ENCODE assay signal across 21 mouse cellular contexts in genomic region chr16:29782441-29782840, GRCm38 (mm10).
DNase-seq lines count a peak whose midpoint lies in the region; ATAC-seq and TF ChIP-seq lines count a peak whose summit lies in the region.
"Had no signal": no experiment of that assay in that cellular context is flagged by ENCODE, and none has a peak within 500 bp of the region (broad histone marks: within the 10 kb centered on the region; RNA-seq: fewer than 3 reads in every experiment).

No protein-coding gene starts in this region.

- no peaks in the 10 kb centered on the region for H3K27me3 ChIP-seq in lung, embryonic 16.5 days (ENCODE audit: control insufficient read depth, insufficient read depth, low read depth, low read length)
- peaks cover 22% of the 10 kb centered on the region for H3K27me3 ChIP-seq in G1E (ENCODE audit: insufficient read depth, low read length)
- no peaks in the 10 kb centered on the region for H3K27me3 ChIP-seq in stomach, embryonic 16.5 days (ENCODE audit: control insufficient read depth, insufficient read depth, low read length)
- peaks cover 2% of the 10 kb centered on the region; the same call in 1 of the 2 replicates for H3K27me3 ChIP-seq in neural tube, embryonic 15.5 days (replicated peaks)
- H3K27me3 ChIP-seq: stomach, embryonic 15.5 days had no signal

- 53% methylated on average over 4 of the region's 4 CpGs for WGBS in lung, embryonic 16.5 days
- WGBS in stomach, embryonic 16.5 days: 59% methylated on average over 4 of the region's 4 CpGs
- 82% methylated on average over 4 of the region's 4 CpGs for WGBS in neural tube, embryonic 15.5 days

- peaks cover 3% of the 10 kb centered on the region; the same call in 1 of the 2 replicates for H3K9me3 ChIP-seq in lung, embryonic 16.5 days (ENCODE audit: control insufficient read depth, low read length)
- peaks cover 2% of the 10 kb centered on the region; the same call in 1 of the 2 replicates for H3K9me3 ChIP-seq in G1E (replicated peaks)
- H3K9me3 ChIP-seq in stomach, embryonic 16.5 days (replicated peaks; ENCODE audit: control insufficient read depth, low read length): no peaks in the 10 kb centered on the region; the same call in 1 of the 2 replicates
- H3K9me3 ChIP-seq in neural tube, embryonic 15.5 days (replicated peaks): no peaks in the 10 kb centered on the region
- H3K9me3 ChIP-seq: stomach, embryonic 15.5 days had no signal

- H3K4me3 ChIP-seq in lung, embryonic 16.5 days (ENCODE audit: low read length): no peak overlapping the region
- no peak overlapping the region; the same call in 1 of the 2 replicates for H3K4me3 ChIP-seq in G1E (ENCODE audit: low read depth, low read length)
- H3K4me3 ChIP-seq in stomach, embryonic 16.5 days (replicated peaks; ENCODE audit: low read length): no peak overlapping the region
- no peak overlapping the region for H3K4me3 ChIP-seq in neural tube, embryonic 15.5 days (replicated peaks)
- H3K4me3 ChIP-seq: midbrain, embryonic 12.5 days; stomach, embryonic 15.5 days had no signal

- no peaks in the 10 kb centered on the region; the same call in 1 of the 2 replicates for H3K4me1 ChIP-seq in lung, embryonic 16.5 days (replicated peaks; ENCODE audit: control insufficient read depth, insufficient read depth, low read length)
- peaks cover 27% of the 10 kb centered on the region for H3K4me1 ChIP-seq in G1E (ENCODE audit: insufficient read depth, low read depth, low read length)
- peaks cover 4% of the 10 kb centered on the region; the same call in 1 of the 2 replicates for H3K4me1 ChIP-seq in stomach, embryonic 16.5 days (ENCODE audit: control insufficient read depth, insufficient read depth, low read length)
- no peaks in the 10 kb centered on the region for H3K4me1 ChIP-seq in neural tube, embryonic 15.5 days
- H3K4me1 ChIP-seq: midbrain, embryonic 12.5 days had no signal

- H3K36me3 ChIP-seq in lung, embryonic 16.5 days (ENCODE audit: control insufficient read depth, insufficient read depth, low read length): no peaks in the 10 kb centered on the region
- peaks cover 2% of the 10 kb centered on the region for H3K36me3 ChIP-seq in G1E (replicated peaks)
- no peaks in the 10 kb centered on the region for H3K36me3 ChIP-seq in stomach, embryonic 16.5 days (ENCODE audit: control insufficient read depth, insufficient read depth, low read length)
- H3K36me3 ChIP-seq in neural tube, embryonic 15.5 days: no peaks in the 10 kb centered on the region
- H3K36me3 ChIP-seq: midbrain, embryonic 12.5 days; stomach, embryonic 15.5 days had no signal

- no peak for TF ChIP-seq CTCF in G1E (IDR thresholded peaks at IDR 0.05; ENCODE audit: low read depth, low read length)

- H3K27ac ChIP-seq in lung, embryonic 16.5 days (ENCODE audit: low read length): no peak overlapping the region
- peak overlapping the region; percentile 28; the same call in 1 of the 2 replicates for H3K27ac ChIP-seq in stomach, embryonic 16.5 days (ENCODE audit: low read length)
- H3K27ac ChIP-seq in neural tube, embryonic 15.5 days (replicated peaks): no peak overlapping the region
- H3K27ac ChIP-seq: midbrain, embryonic 12.5 days; stomach, embryonic 15.5 days had no signal

- no peak overlapping the region for H3K9ac ChIP-seq in lung, embryonic 16.5 days (ENCODE audit: low read length)
- H3K9ac ChIP-seq in stomach, embryonic 16.5 days (ENCODE audit: low read length): no peak overlapping the region
- H3K9ac ChIP-seq in neural tube, embryonic 15.5 days (replicated peaks): no peak overlapping the region
- H3K9ac ChIP-seq: liver, postnatal 0 days; midbrain, embryonic 12.5 days; stomach, embryonic 15.5 days had no signal

- ATAC-seq in lung, embryonic 16.5 days (ENCODE audit: low read depth): 0 out of 2 replicates have a peak, but pooled peaks have one; percentile 23
- peak; percentile 45 for ATAC-seq in G1E (ENCODE audit: extremely low read depth, insufficient number of reproducible peaks, low FRiP score, poor library complexity, severe bottlenecking)
- peak; percentile 21 to 50; a peak in 2 of 4 replicates for ATAC-seq in hematopoietic stem cell, adult 5-6 weeks (replicated peaks in 1 of 2; ENCODE audit: insufficient read depth in 1 of 2, low FRiP score in 2 of 2, low TSS enrichment in 1 of 2, low read depth in 1 of 2, poor library complexity in 2 of 2, severe bottlenecking in 2 of 2)
- ATAC-seq in stomach, embryonic 16.5 days (ENCODE audit: insufficient read depth, low FRiP score): peak; percentile 71; the same call in 1 of the 2 replicates
- no peak for ATAC-seq in neural tube, embryonic 15.5 days (ENCODE audit: low FRiP score)
- ATAC-seq: forebrain, embryonic 14.5 days; liver, postnatal 0 days had no signal

- DNase-seq in lung, postnatal 4 days: no peak
- DNase-seq in G1E (ENCODE audit: low spot score): peak; percentile 14
- no peak for DNase-seq in heart, adult 11 months
- DNase-seq in adrenal gland, postnatal 14 days: no peak
- DNase-seq: adrenal gland, adult 8-10 months; cerebellum, adult 11-12 months; cerebellum, postnatal 36 days; heart, postnatal 14 days; kidney, adult 9 months; liver; liver, postnatal 0 days; retina, postnatal 1 day; spleen, adult 18-20 months had no signal

- H3K4me2 ChIP-seq in lung, embryonic 16.5 days (ENCODE audit: low read depth, low read length): no peak overlapping the region
- no peak overlapping the region for H3K4me2 ChIP-seq in stomach, embryonic 16.5 days (ENCODE audit: low read depth, low read length)
- no peak overlapping the region for H3K4me2 ChIP-seq in neural tube, embryonic 15.5 days
- H3K4me2 ChIP-seq: heart, embryonic 11.5 days; midbrain, embryonic 12.5 days; stomach, embryonic 15.5 days had no signal
